Mouse (Mus musculus) adrenal gland, postnatal 36 days (tissue): ENCODE measurements at regions not wholly inside any gene's neighbourhood (a gene's known extent, or its start where the extent isn't known, plus 50 kb on each side); places are given as distances from the start of the nearest gene placed in this dataset.

Experiments used
- DNase-seq, 2 experiments: peaks; one replicate each; pipeline ENCODE4 v3.0.0; 2021; ENCODE audit warnings: mixed read lengths in 1 of 2

DNA sequence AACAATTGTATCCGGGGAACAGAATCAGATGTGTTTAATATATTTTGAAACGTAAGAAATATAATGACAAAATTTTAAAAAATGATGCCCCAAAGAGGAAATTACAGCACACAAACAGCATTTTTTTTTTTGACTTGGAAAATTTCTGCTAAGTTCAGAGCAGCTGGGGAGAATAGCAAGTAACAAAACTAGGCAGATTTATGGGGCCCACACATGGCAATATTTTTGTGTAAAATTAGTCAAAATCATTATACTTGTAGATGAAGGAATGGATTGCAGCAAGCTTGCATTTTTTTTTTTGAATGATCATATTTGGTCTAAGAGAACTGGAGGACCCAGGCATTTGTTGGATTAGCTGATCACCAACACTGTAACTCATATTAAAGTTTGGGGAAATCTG, 189.4 kb downstream of the Map2k6 start:
- DNase-seq, result no peak

DNA sequence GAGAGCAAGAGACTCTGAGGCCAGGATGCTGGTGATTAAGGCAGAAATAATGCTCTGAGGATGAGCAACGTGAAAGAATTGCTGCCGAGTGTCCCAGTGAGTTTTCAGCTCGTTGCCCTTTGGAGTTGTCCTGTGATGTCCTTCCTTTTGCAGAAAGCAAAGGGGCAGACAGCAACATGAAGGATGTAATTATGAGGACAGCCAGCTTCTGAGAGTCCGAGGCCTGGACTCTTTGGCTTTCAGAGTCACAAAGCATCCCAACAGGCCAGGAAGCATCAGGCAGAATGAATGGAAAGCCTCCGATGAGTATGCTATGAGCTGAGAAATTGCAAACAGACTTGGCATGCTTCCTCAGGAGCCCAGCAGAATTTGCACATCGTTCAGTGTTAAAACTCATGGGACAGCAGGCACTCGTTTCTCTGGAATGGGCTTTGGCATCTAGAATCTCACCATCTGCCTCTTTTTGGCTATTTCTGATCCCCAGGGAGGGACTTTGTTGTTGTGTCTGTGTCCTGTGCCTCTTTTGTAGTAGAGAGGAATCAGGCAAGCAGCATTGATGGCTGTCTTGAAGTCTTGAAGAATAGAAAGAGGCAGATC, 196.4 kb downstream of the Map2k6 start:
- DNase-seq, result no peak

DNA sequence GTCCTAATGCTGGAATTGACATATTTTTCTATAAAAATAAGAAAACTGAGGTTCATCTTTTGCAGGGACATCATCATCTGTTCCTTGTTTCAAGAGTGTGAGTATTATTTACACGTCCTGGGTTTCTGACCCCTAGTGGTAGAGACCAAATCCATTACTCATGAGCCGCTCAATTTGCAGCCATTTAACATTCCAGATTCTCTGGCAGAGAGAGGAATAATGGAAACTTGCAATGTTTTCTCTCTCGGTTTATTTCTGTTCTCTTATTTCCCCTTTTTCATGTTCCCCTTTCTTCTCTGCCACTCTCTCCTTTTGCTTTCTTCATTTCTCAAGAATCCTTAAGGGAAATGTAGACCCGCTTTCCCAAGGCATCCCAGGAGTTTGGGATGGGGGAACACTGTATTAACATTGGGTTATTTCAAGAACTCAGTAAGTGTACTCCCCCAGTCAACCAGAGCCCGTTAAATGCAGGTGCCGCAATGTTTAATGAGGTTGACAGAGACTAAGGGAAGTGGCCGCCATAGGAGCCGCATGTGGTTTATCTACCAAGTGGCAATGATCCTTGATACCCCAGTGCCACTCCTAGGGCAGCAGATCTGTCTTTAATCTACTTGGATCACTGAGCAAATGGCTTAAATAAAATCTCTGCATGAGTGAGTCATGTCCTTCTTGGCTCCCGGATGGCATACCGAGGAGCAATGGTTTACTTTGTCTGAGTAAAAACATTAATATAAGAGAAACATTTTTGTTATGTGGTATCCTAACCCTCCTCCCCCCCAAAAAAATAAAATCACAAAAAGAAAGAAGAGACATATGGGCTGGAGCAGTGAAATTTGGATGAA, 206.3 kb downstream of the Map2k6 start:
- DNase-seq, result no peak

DNA sequence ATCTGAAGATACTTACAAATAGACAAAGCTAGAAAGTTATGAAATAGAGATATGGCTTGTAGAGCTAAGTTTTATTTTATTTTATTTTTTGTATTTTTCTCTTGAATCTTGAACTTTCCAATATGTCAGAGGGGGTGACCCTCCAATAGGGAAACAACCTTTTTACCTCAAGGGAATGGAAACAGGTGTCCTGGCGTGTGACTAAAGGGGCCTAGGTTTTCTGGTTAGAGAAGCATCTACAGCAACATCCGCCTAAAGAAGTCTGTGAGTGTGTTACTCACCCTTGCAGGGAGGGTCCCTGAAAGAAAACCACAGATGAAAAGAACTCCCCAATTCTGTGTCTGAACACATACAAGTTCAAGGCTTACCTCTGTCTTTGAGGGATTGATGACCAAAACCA, 210.4 kb downstream of the Map2k6 start:
- DNase-seq, result no peak

DNA sequence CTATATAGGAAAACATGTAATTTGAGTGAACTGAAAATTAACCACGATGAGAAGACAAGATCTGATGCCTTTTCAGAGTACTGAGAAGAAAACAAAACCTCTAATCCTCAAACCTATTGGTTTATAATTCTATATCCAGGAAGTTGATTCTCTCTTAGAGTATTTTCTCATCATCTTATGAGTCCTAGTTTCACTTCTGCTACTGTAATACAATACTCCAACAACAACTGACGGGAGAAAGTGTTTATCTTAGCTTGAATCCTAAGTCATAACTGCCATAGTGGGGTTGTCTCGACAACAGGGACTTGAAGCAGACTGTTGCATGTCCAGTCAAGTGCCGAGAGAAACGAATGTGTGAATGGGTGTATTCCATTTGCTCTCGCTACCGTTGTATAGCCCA, 211.9 kb downstream of the Map2k6 start:
- no peak for DNase-seq

GRCm38 (mm10) chr11:110632001-110632400, 233.1 kb downstream of the Map2k6 start:
- DNase-seq, result no peak

DNA sequence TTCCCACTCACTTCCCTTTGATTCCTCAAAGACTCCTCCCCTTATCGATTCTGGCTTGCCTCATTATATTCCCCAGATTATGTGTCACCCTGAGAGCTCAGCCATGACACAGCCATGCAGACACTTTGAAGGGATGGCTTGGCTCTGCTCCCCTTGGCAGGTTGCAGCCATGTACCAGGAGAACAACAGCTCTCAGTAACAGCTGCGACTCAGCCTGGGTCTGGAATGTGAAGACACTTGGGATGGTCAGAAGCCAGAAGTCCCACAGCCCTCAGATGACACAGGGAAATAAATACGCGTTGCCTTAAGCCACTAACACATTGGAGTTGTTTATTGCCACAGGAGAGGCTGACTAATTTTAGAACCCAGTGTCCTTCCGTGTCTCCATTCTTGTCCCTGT, 234.4 kb downstream of the Map2k6 start:
- no peak for DNase-seq

DNA sequence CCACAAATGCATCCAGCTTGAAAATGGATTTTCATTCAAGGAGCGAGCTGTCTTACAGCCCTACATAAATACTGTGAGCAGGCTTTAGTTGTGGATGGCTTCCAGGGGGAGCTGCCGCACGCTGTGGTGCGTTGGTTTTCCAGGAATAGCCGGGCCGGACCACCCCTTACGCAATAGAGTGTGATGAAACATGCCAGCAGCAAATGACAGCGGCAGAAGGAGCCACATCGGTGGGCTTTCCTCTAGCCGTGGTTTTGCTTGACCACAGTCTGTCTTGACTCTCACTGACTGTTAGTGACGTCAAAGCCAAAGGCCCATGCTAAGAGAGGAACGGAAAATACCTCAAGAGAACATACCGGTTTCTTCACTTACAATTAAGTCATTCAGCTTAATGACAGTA, 243.6 kb downstream of the Map2k6 start:
- DNase-seq, result no peak

GRCm38 (mm10) chr11:110649575-110650210, 250.8 kb downstream of the Map2k6 start:
- DNase-seq, result no peak

DNA sequence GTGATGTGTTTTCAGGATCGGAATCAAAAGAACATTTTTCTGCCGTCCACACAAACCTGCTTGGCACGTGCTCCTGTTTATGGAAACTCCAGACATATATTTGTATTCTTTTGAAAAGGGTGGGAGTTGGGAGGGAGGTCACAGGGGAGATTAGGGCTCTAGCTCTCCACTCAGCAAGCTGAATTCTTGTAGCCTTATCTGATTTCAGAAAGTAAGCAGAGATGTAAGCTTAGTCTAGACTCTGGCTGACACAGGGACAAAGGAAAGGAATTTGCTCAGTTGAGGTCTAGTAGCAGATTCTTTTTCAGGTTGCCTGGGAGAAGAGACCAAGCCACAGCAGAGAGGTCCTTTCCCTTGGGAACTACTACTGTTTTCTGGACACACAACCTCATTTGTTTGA, 253.1 kb downstream of the Map2k6 start:
- no peak for DNase-seq

GRCm38 (mm10) chr11:110656524-110657156, 257.7 kb downstream of the Map2k6 start:
- no peak for DNase-seq

GRCm38 (mm10) chr11:110657854-110658253, 258.9 kb downstream of the Map2k6 start:
- no peak for DNase-seq

DNA sequence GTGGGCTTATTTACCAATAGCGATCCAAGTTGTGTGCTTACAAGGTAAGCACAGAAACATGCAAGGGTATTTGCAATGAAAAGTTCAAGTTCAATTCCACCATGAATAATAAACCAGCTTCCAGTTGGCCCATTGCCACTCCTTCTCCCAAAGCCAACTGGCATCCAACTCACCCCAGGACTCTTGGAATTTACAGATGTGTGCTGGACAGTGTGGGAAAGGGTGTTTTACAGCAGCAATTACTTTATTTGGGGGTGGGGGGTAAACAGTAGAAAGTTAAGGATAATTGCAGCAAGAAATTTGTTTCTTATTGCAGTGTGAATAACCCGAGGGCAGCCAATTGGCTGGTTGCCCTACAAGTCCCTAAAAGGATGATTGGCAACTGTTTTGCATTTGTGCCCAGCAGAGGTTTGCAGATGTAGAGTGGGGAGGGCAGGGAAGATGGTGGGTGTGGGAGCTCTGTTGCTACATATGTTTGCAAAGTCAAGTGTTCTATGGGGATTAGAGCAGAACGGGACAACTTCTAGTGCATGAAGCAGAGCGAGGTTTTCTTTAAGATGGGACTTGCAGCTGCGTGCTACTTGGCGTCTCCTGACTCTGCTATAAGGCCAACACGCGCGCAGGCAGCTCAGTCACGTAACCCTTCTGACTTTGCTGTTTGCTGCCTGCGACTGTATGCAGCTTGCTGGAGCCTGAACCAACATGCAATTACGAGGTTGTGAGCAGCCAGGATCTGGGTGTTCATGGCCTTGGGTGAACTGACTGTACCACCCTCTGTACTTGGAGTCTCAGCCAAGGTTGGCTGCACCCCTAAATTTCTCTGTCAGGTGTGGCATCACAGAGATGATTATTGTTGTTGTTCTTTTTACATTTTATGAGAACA, 271.9 kb downstream of the Map2k6 start:
- peak; percentile 16 to 23 for DNase-seq

DNA sequence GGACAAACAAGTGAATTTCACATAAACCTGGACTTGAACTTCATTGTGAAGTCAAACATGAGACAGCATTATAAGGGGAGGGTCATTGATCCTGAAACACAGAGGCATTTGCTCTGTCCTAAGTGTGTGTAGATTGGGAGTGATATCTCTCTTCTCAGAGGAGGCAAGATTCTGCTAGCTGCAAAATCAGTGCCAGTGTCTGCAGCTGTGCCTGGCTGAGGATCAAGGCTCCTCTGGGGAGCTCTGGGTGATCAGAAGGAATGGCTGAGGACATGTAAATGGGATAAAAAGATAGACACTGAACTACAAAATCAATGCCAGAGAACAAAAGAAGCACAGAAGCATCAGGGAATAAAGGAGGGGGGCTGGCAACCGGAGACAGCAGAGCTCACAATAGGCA, 274.0 kb downstream of the Map2k6 start:
- DNase-seq, result no peak

DNA sequence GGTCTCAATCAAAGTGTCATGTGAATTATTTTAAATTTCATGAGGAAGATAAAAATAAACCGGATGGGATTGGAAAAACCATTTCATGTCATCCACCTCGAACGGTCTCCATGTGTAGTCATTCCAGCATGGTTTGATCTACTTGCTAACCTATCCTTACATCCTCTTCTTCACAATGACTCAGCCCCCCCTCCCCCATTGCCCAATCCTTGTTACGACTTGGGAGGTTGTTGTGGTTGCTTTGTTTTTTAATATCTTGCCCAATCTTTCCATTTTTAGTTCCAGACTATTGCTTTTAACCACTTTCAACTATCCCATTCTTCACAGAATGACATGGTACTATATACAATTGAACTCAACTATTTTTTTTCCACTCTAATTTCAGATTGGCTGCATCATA, 275.0 kb upstream of the Kcnj16 start:
- no peak for DNase-seq

GRCm38 (mm10) chr11:110697067-110697466, 270.8 kb upstream of the Kcnj16 start:
- DNase-seq, result no peak

- no peak for DNase-seq
These were observed 269.5 kb upstream of the Kcnj16 start for GRCm38 (mm10) chr11:110698342-110698741.

DNA sequence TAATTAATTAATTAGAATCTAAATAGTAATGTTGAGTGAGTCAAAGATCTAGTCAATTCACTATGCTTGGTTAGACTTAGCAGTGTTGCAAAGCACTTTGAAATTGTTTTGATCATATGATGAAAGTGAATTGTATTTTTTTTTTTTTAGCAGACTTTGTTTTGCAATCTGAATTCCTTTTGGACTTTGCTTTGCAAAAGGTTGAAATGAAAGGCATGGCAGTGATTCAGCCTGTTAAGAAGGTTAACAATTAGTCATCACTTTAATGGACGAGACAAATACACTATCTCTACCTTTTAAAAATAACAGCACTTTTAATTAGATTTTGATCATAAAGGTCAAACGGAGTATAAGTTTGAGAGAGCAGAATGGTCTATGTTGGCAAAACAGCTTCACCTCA, 266.9 kb upstream of the Kcnj16 start:
- no peak for DNase-seq

DNA sequence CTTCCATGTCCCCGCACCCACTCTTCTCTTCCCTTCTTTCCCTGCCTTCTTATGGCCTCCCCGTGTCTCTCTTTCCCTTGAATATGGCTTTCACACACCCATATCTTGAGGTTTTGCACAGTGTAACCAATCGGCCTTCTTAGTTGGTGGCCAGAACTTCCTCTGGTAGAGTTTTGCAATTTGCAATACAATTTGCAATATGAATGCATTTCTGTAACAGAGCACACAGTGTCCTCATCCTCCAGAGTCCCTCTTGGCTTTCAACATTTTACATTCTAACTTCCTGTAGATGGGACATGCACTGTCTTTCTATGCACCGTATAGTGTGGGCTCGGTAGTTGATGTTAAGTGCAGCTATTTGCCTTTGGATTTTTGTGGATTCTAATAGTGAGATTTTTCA, 265.7 kb upstream of the Kcnj16 start:
- no peak for DNase-seq

- DNase-seq, result no peak
These were observed 264.3 kb upstream of the Kcnj16 start for GRCm38 (mm10) chr11:110703511-110703910.

- no peak for DNase-seq
These were observed 260.5 kb upstream of the Kcnj16 start for GRCm38 (mm10) chr11:110707328-110707727.

DNA sequence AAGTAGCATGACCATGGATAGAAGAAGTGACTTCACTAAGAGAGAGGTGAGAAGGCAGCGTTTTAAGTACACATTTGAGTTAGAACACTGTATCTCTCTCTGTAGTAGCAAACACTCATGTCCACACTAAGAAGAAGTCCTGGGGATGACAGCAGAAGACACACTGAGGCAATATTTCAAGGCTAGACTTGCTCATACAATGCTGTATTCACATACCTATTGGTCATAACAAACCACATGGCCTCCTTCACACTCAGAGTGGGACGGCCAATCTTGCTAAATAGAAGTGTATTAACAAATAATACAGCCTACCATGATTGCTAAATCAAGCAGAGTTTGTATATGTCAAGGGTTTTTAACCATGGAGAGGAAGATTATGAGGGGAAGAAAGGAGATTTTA, 252.5 kb upstream of the Kcnj16 start:
- DNase-seq, result no peak
